Mouse (Mus musculus) heart, embryonic 16.5 days (tissue): Measurements from ENCODE around the gene Zc3h12c. TPM values are rescaled to one million over a fixed set of nuclear protein-coding genes. Genes with fewer than 3 reads are reported as not detected.

ENCODE experiments used
- ATAC-seq: fragments of 200-750 bp; cut with Nextera tagmentation; replicated peaks from 2 replicates; pipeline ENCODE4 v1.8.0; 2017; ENCODE audit warnings: moderate number of reproducible peaks; ENCODE audit not compliant: insufficient read depth, low FRiP score; ENCODE audit errors: extremely low read depth
- H3K27ac ChIP-seq: fragments of 300-500 bp; sonication (generic); 2 replicates; pipeline ENCODE4 v1.5.1; 2014; ENCODE audit warnings: mild to moderate bottlenecking, low read length, control low read depth, moderate library complexity
- H3K27me3 ChIP-seq: fragments of 300-500 bp; sonication (generic); 2 replicates; pipeline ENCODE4 v1.6.1; 2014; ENCODE audit warnings: low read length, mixed read lengths; ENCODE audit not compliant: control insufficient read depth, insufficient read depth
- H3K36me3 ChIP-seq: fragments of 300-500 bp; sonication (generic); 2 replicates; pipeline ENCODE4 v1.6.1; 2014; ENCODE audit not compliant: control insufficient read depth, insufficient read depth
- H3K4me1 ChIP-seq: fragments of 300-500 bp; sonication (generic); 2 replicates; pipeline ENCODE4 v1.6.1; 2014; ENCODE audit warnings: low read length, mixed read lengths; ENCODE audit not compliant: control insufficient read depth, insufficient read depth
- H3K4me2 ChIP-seq: fragments of 300-500 bp; sonication (generic); 2 replicates; pipeline ENCODE4 v1.6.1; 2014; ENCODE audit warnings: low read depth, mild to moderate bottlenecking, control low read depth, low read length
- H3K4me3 ChIP-seq: fragments of 300-500 bp; sonication (generic); 2 replicates; pipeline ENCODE4 v1.5.1; 2014; ENCODE audit warnings: mild to moderate bottlenecking, control low read depth, low read length
- H3K9ac ChIP-seq: fragments of 300-500 bp; sonication (generic); 2 replicates; pipeline ENCODE4 v1.6.1; 2014; ENCODE audit warnings: low read length, control low read depth
- H3K9me3 ChIP-seq: fragments of 300-500 bp; sonication (generic); replicated peaks from 2 replicates; pipeline ENCODE4 v1.6.1; 2016; ENCODE audit warnings: low read length; ENCODE audit not compliant: control insufficient read depth
- WGBS: fragments of 180-500 bp; shearing (Covaris S2); extraction: QIAGEN DNeasy Blood & Tissue Kit; methylation state at CpG from one replicate; pipeline ENCODE4 v1.1.7; 2014; 5-methylcytosine and 5-hydroxymethylcytosine counted together
- polyA plus RNA-seq: library from polyadenylated mRNA; unstranded; fragments of >200 nt; fragmentation: Nextera tagmentation; extraction: Ambion mirVana; gene quantifications from 2 replicates; pipeline ENCODE4 v1.2.1, GENCODE M21; 2015

Zc3h12c gene
- polyA plus RNA-seq, 1 experiment from 2014 or later = 1.8 TPM

- ATAC-seq = no peak
- WGBS = 64% methylated on average over 4 of the region's 4 CpGs
- Histone ChIP-seq H3K27me3 (no peaks in the 10 kb centered on the region), H3K9me3 (no peaks in the 10 kb centered on the region), H3K4me3 (no peak overlapping the region), H3K4me2 (no peak overlapping the region), H3K9ac (no peak overlapping the region), H3K27ac (no peak overlapping the region), H3K36me3 (peaks cover 5% of the 10 kb centered on the region), H3K4me1 (peaks cover 4% of the 10 kb centered on the region; the same call in 1 of the 2 replicates)
Observed at GRCm38 (mm10) chr9:52130348-52130747, 38.0 kb downstream of the Zc3h12c start.

GRCm38 (mm10) chr9:52125225-52125624 is 43.1 kb downstream of the Zc3h12c start:
- 92% methylated on average over 6 of the region's 6 CpGs for WGBS
- no peak for ATAC-seq
- Histone ChIP-seq H3K27me3 (no peaks in the 10 kb centered on the region), H3K36me3 (peaks cover 9% of the 10 kb centered on the region), H3K9me3 (no peaks in the 10 kb centered on the region), H3K27ac (no peak overlapping the region), H3K4me1 (no peaks in the 10 kb centered on the region), H3K4me2 (no peak overlapping the region), H3K4me3 (no peak overlapping the region), H3K9ac (no peak overlapping the region)

DNA sequence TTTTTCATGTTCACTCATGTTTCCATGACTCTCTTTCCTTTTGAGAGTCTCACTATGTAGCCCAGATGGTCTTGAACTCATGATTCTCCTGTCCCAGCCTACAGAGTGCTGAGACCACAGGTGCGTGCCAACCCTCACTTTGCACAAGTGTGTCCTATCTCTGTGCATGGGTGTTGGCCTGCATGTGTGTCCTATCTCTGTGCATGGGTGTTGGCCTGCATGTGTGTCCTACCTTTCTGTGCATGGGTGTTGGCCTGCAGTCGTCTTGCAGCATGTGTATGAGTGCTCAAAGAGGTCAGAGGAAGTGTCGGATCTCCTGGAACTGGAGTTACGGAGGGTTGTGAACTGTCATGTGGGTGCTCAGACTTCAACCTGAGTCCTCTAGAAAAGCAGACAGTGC is 49.2 kb downstream of the Zc3h12c start:
- no peak overlapping the region for H3K27ac ChIP-seq
- H3K9me3 ChIP-seq = no peaks in the 10 kb centered on the region
- H3K27me3 ChIP-seq = no peaks in the 10 kb centered on the region
- no peak overlapping the region for H3K4me2 ChIP-seq
- no peak overlapping the region for H3K9ac ChIP-seq
- H3K4me3 ChIP-seq = no peak overlapping the region
- no peak for ATAC-seq
- H3K36me3 ChIP-seq = peaks cover 27% of the 10 kb centered on the region
- no peaks in the 10 kb centered on the region for H3K4me1 ChIP-seq
- 83% methylated on average over 4 of the region's 4 CpGs for WGBS

- Histone ChIP-seq H3K4me2 (no peak overlapping the region), H3K4me3 (no peak overlapping the region), H3K27me3 (no peaks in the 10 kb centered on the region), H3K9me3 (no peaks in the 10 kb centered on the region), H3K9ac (no peak overlapping the region), H3K36me3 (peaks cover 21% of the 10 kb centered on the region; the same call in 1 of the 2 replicates), H3K27ac (no peak overlapping the region), H3K4me1 (no peaks in the 10 kb centered on the region; the same call in 1 of the 2 replicates)
- no peak for ATAC-seq
- WGBS = 89% methylated on average over 5 of the region's 5 CpGs
Observed at GRCm38 (mm10) chr9:52113091-52113490, 55.3 kb downstream of the Zc3h12c start.

GRCm38 (mm10) chr9:52110738-52111137 is 57.6 kb downstream of the Zc3h12c start:
- 72% methylated on average over 3 of the region's 3 CpGs for WGBS
- Histone ChIP-seq H3K4me2 (no peak overlapping the region), H3K27me3 (no peaks in the 10 kb centered on the region), H3K4me1 (no peaks in the 10 kb centered on the region; the same call in 1 of the 2 replicates), H3K4me3 (no peak overlapping the region), H3K27ac (no peak overlapping the region), H3K9me3 (no peaks in the 10 kb centered on the region), H3K9ac (no peak overlapping the region), H3K36me3 (peaks cover 9% of the 10 kb centered on the region; the same call in 1 of the 2 replicates)
- no peak for ATAC-seq

DNA sequence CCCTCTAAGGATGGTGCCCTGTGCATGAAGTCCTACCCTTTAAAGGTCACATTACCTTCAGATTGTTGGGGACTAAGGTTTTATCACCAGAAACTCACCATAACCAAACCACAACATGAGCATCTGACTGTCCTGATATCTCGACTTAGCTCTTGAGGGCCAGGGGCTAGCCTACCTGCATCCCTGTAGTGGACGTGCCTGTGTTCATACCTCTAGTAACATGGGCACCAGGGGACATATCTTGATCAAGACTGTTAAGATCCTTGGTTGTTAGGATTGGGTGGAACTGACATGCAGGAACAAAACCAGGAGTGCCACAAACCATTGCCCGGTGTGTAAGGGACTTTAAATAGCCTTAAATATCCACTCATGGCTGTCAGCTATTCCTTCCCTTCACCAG is 61.2 kb downstream of the Zc3h12c start:
- no peak for ATAC-seq
- peaks cover 8% of the 10 kb centered on the region for H3K4me1 ChIP-seq
- no peak overlapping the region for H3K4me3 ChIP-seq
- H3K4me2 ChIP-seq = no peak overlapping the region
- H3K27ac ChIP-seq = no peak overlapping the region
- 88% methylated on average over 3 of the region's 3 CpGs for WGBS
- H3K27me3 ChIP-seq = no peaks in the 10 kb centered on the region
- H3K36me3 ChIP-seq = 0 out of 2 replicates have a peak, but pooled peaks cover 4% of the 10 kb centered on the region
- no peak overlapping the region for H3K9ac ChIP-seq
- no peaks in the 10 kb centered on the region for H3K9me3 ChIP-seq

- no peak overlapping the region for H3K4me3 ChIP-seq
- no peak for ATAC-seq
- H3K9me3 ChIP-seq = no peaks in the 10 kb centered on the region
- H3K27ac ChIP-seq = no peak overlapping the region
- no peak overlapping the region for H3K9ac ChIP-seq
- H3K4me1 ChIP-seq = peaks cover 13% of the 10 kb centered on the region
- 0 out of 2 replicates have a peak, but pooled peaks cover 2% of the 10 kb centered on the region for H3K36me3 ChIP-seq
- 84% methylated on average over 6 of the region's 6 CpGs for WGBS
- no peak overlapping the region for H3K4me2 ChIP-seq
- H3K27me3 ChIP-seq = no peaks in the 10 kb centered on the region
Observed at GRCm38 (mm10) chr9:52105423-52105822, 62.9 kb downstream of the Zc3h12c start.

DNA sequence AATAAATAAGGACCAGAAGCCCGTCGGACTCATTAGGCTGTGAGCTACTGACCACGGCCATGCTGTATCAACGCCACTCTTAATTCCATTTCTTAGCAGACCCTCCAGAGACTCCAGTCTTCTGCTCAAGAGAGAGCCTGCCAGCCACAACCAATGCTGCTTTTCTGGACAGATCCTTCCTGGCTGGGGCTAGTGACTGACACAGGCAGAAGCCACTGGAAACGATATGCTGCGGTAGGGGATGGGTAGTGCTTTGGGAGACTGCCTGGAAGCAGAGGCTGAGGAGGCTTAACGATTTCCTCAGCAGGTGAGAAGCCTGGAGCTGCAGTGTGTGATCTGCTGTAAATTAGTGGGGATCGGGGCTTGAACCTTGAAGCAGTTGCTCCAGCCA is 64.2 kb downstream of the Zc3h12c start:
- Histone ChIP-seq H3K36me3 (no peaks in the 10 kb centered on the region), H3K9me3 (no peaks in the 10 kb centered on the region), H3K4me3 (no peak overlapping the region), H3K9ac (no peak overlapping the region), H3K4me2 (no peak overlapping the region), H3K27me3 (no peaks in the 10 kb centered on the region), H3K27ac (no peak overlapping the region), H3K4me1 (peaks cover 13% of the 10 kb centered on the region)
- no peak for ATAC-seq
- WGBS = 75% methylated on average over 8 of the region's 8 CpGs

DNA sequence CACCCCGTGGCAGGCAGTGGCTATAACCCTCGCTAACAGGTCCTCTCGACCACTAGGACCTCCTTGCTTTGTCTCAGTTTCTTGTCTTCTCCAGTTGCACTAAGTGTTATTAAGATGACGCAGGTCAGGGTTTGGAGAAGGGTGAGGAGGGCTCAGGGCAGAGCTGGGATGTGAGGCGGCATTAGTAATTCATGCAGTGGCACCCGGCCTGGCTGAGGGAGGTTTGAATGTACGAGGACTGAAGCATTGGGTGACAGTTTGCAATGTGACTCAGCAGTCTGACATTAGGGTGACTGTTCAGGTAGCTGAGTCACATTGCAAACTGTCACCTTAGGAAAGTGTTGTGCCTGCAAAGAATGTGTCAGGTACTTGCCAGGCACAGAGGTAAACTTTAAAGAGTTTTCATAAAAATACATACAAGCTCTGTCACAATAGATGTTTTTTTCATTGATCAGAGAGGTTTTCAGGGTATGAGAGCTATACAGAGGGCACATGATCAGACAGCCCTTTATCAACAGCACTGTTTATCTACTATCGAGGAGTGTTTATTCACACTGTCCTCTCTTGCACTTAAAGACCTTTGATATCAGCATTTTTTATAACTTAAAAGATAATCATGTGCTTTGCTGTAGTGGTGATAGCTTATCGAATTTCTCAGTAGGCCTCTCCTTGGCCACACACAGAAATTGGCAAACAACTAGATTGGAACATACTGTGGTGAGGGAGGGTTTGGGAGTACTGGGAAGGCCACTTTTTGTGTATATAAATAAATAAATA is 64.7 kb downstream of the Zc3h12c start:
- no peak overlapping the region for H3K27ac ChIP-seq
- H3K4me1 ChIP-seq = peaks cover 13% of the 10 kb centered on the region
- H3K4me2 ChIP-seq = no peak overlapping the region
- no peaks in the 10 kb centered on the region for H3K27me3 ChIP-seq
- ATAC-seq = no peak
- no peak overlapping the region for H3K4me3 ChIP-seq
- H3K9ac ChIP-seq = no peak overlapping the region
- H3K9me3 ChIP-seq = no peaks in the 10 kb centered on the region
- no peaks in the 10 kb centered on the region for H3K36me3 ChIP-seq
- 65% methylated on average over 9 of the region's 9 CpGs for WGBS
